Mouse (Mus musculus) limb, embryonic 11.5 days (tissue): ENCODE data around the gene Ctnnal1. TPM values are rescaled to one million over a fixed set of nuclear protein-coding genes. Genes with fewer than 3 reads are reported as not detected.

ENCODE experiments used
- ATAC-seq: fragments of 200-750 bp; cut with Nextera tagmentation; 2 replicates; pipeline ENCODE4 v1.8.0; 2017; ENCODE audit warnings: low read depth; ENCODE audit not compliant: insufficient number of reproducible peaks, low FRiP score, low TSS enrichment
- DNase-seq: peaks from one replicate; pipeline ENCODE4 v3.0.0-alpha.2; 2015; ENCODE audit warnings: low spot score
- H3K27ac ChIP-seq: fragments of 300-500 bp; sonication (generic); replicated peaks from 2 replicates; pipeline ENCODE4 v1.5.1; 2014; ENCODE audit warnings: low read depth, mild to moderate bottlenecking, low read length
- H3K27me3 ChIP-seq: fragments of 300-500 bp; sonication (generic); 2 replicates; pipeline ENCODE4 v1.6.1; 2014; ENCODE audit warnings: mild to moderate bottlenecking, low read length, mixed read lengths; ENCODE audit not compliant: control insufficient read depth, insufficient read depth
- H3K36me3 ChIP-seq: fragments of 300-500 bp; sonication (generic); 2 replicates; pipeline ENCODE4 v1.6.1; 2014; ENCODE audit warnings: mild to moderate bottlenecking, low read length, moderate library complexity, mixed read lengths; ENCODE audit not compliant: control insufficient read depth, insufficient read depth
- H3K4me1 ChIP-seq: fragments of 300-500 bp; sonication (generic); 2 replicates; pipeline ENCODE4 v1.6.1; 2014; ENCODE audit warnings: low read length, mixed read lengths; ENCODE audit not compliant: control insufficient read depth, insufficient read depth
- H3K4me2 ChIP-seq: fragments of 300-500 bp; sonication (generic); 2 replicates; pipeline ENCODE4 v1.6.1; 2014; ENCODE audit warnings: low read depth, mild to moderate bottlenecking, moderate library complexity; ENCODE audit not compliant: severe bottlenecking
- H3K4me3 ChIP-seq: fragments of 300-500 bp; sonication (generic); 2 replicates; pipeline ENCODE4 v1.5.1; 2014; ENCODE audit warnings: low read depth, low read length
- H3K9ac ChIP-seq: fragments of 300-500 bp; sonication (generic); 2 replicates; pipeline ENCODE4 v1.6.1; 2014; ENCODE audit warnings: mild to moderate bottlenecking, low read length
- H3K9me3 ChIP-seq: fragments of 300-500 bp; sonication (generic); 2 replicates; pipeline ENCODE4 v1.6.1; 2016; ENCODE audit warnings: low read length; ENCODE audit not compliant: control insufficient read depth
- WGBS: fragments of 180-500 bp; shearing (Covaris S2); extraction: QIAGEN DNeasy Blood & Tissue Kit; methylation state at CpG from one replicate; pipeline ENCODE4 v1.1.7; 2014; 5-methylcytosine and 5-hydroxymethylcytosine counted together
- polyA plus RNA-seq: library from polyadenylated mRNA; unstranded; fragments of >200 nt; fragmentation: Nextera tagmentation; extraction: Ambion mirVana; gene quantifications from 2 replicates; pipeline ENCODE4 v1.2.1, GENCODE M21; 2014

Gene Ctnnal1
- 36.2 and 37.7 TPM in 2 replicates for polyA plus RNA-seq

- peak; percentile 96 for ATAC-seq
These were observed at the start of gene Ctnnal1 for GRCm38 (mm10) chr4:56865003-56865511. Gene Ctnnal1, minus strand, starts transcription at chr4:56865188.

GRCm38 (mm10) chr4:56914761-56915160 lies 49.8 kb upstream of the Ctnnal1 start:
- Histone ChIP-seq H3K9me3 (no peaks in the 10 kb centered on the region), H3K4me3 (no peak overlapping the region), H3K4me2 (no peak overlapping the region), H3K4me1 (peaks cover 7% of the 10 kb centered on the region; the same call in 1 of the 2 replicates), H3K27ac (no peak overlapping the region), H3K36me3 (peaks cover 5% of the 10 kb centered on the region), H3K9ac (no peak overlapping the region), H3K27me3 (no peaks in the 10 kb centered on the region)
- DNase-seq (no peak), ATAC-seq (no peak)
- 95% methylated on average over 1 of the region's 1 CpGs for WGBS

More at GRCm38 (mm10) chr4:56865003-56865511, at the start of gene Ctnnal1:
- peak within 1 kb of the TSS; percentile 92 for H3K4me2 ChIP-seq
- H3K27ac ChIP-seq: peak within 1 kb of the TSS; percentile 62
- no peaks in the 10 kb centered on the region for H3K27me3 ChIP-seq
- no peaks in the 10 kb centered on the region for H3K36me3 ChIP-seq
- peaks cover 7% of the 10 kb centered on the region; the same call in 1 of the 2 replicates for H3K4me1 ChIP-seq
- peak within 1 kb of the TSS; percentile 87 for H3K9ac ChIP-seq
- no peaks in the 10 kb centered on the region for H3K9me3 ChIP-seq
- H3K4me3 ChIP-seq: peak within 1 kb of the TSS; percentile 85
- peak; percentile 93 for DNase-seq
- WGBS: under 1% methylated on average over 42 of the region's 45 CpGs

- 91% methylated on average over 6 of the region's 6 CpGs for WGBS
- Histone ChIP-seq H3K9ac (no peak overlapping the region), H3K27ac (no peak overlapping the region), H3K27me3 (no peaks in the 10 kb centered on the region), H3K4me2 (no peak overlapping the region), H3K36me3 (peaks cover 5% of the 10 kb centered on the region), H3K4me1 (peaks cover 7% of the 10 kb centered on the region; the same call in 1 of the 2 replicates), H3K9me3 (no peaks in the 10 kb centered on the region), H3K4me3 (no peak overlapping the region)
- ATAC-seq: no peak
- no peak for DNase-seq
These were observed 49.4 kb upstream of the Ctnnal1 start for GRCm38 (mm10) chr4:56914338-56914737.

GRCm38 (mm10) chr4:56912382-56913001 lies 47.5 kb upstream of the Ctnnal1 start:
- H3K36me3 ChIP-seq: peaks cover 5% of the 10 kb centered on the region

GRCm38 (mm10) chr4:56909568-56909967 lies 44.6 kb upstream of the Ctnnal1 start:
- DNase-seq (peak; percentile 48), ATAC-seq (peak; percentile 76; the same call in 1 of the 2 replicates)
- Histone ChIP-seq H3K27me3 (no peaks in the 10 kb centered on the region), H3K27ac (peak overlapping the region; percentile 43; the same call in 1 of the 2 replicates), H3K4me3 (no peak overlapping the region), H3K36me3 (peaks cover 3% of the 10 kb centered on the region; the same call in 1 of the 2 replicates), H3K4me2 (no peak overlapping the region), H3K4me1 (peaks cover 7% of the 10 kb centered on the region; the same call in 1 of the 2 replicates), H3K9ac (no peak overlapping the region), H3K9me3 (no peaks in the 10 kb centered on the region)
- WGBS: 29% methylated on average over 3 of the region's 3 CpGs

More at GRCm38 (mm10) chr4:56912382-56913001, 47.5 kb upstream of the Ctnnal1 start:
- Histone ChIP-seq H3K4me1 (peaks cover 7% of the 10 kb centered on the region; the same call in 1 of the 2 replicates), H3K4me2 (no peak overlapping the region), H3K27ac (no peak overlapping the region), H3K27me3 (no peaks in the 10 kb centered on the region), H3K9me3 (no peaks in the 10 kb centered on the region), H3K9ac (no peak overlapping the region), H3K4me3 (no peak overlapping the region)
- ATAC-seq (no peak), DNase-seq (no peak)
- 93% methylated on average over 7 of the region's 7 CpGs for WGBS

- Histone ChIP-seq H3K4me2 (no peak overlapping the region), H3K4me1 (0 out of 2 replicates have a peak, but pooled peaks cover 5% of the 10 kb centered on the region)
- no peak for DNase-seq
These were observed 42.7 kb upstream of the Ctnnal1 start for GRCm38 (mm10) chr4:56907671-56908070.

GRCm38 (mm10) chr4:56906926-56907325 lies 41.9 kb upstream of the Ctnnal1 start:
- 0 out of 2 replicates have a peak, but pooled peaks cover 5% of the 10 kb centered on the region for H3K4me1 ChIP-seq
- H3K9me3 ChIP-seq: no peaks in the 10 kb centered on the region; the same call in 1 of the 2 replicates
- ATAC-seq (no peak), DNase-seq (no peak)
- no peak overlapping the region for H3K27ac ChIP-seq
- H3K4me2 ChIP-seq: no peak overlapping the region
- H3K27me3 ChIP-seq: no peaks in the 10 kb centered on the region
- no peak overlapping the region for H3K9ac ChIP-seq
- H3K36me3 ChIP-seq: peaks cover 18% of the 10 kb centered on the region; the same call in 1 of the 2 replicates
- H3K4me3 ChIP-seq: no peak overlapping the region
- 96% methylated on average over 3 of the region's 3 CpGs for WGBS

More at GRCm38 (mm10) chr4:56907671-56908070, 42.7 kb upstream of the Ctnnal1 start:
- Histone ChIP-seq H3K27me3 (no peaks in the 10 kb centered on the region), H3K9ac (no peak overlapping the region), H3K36me3 (peaks cover 13% of the 10 kb centered on the region; the same call in 1 of the 2 replicates), H3K27ac (no peak overlapping the region), H3K4me3 (no peak overlapping the region), H3K9me3 (no peaks in the 10 kb centered on the region)
- no peak for ATAC-seq
- 92% methylated on average over 5 of the region's 5 CpGs for WGBS

GRCm38 (mm10) chr4:56905507-56905906 lies 40.5 kb upstream of the Ctnnal1 start:
- DNase-seq: no peak
- H3K4me3 ChIP-seq: no peak overlapping the region
- ATAC-seq: no peak
- 0 out of 2 replicates have a peak, but pooled peaks cover under 1% of the 10 kb centered on the region for H3K4me1 ChIP-seq
- no peak overlapping the region for H3K9ac ChIP-seq
- 92% methylated on average over 5 of the region's 5 CpGs for WGBS
- H3K27ac ChIP-seq: no peak overlapping the region
- H3K27me3 ChIP-seq: no peaks in the 10 kb centered on the region
- no peaks in the 10 kb centered on the region; the same call in 1 of the 2 replicates for H3K9me3 ChIP-seq
- H3K4me2 ChIP-seq: no peak overlapping the region
- H3K36me3 ChIP-seq: peaks cover 20% of the 10 kb centered on the region; the same call in 1 of the 2 replicates
